Comparison of ENCODE assay signal across 8 mouse cellular contexts in the genomic region with DNA sequence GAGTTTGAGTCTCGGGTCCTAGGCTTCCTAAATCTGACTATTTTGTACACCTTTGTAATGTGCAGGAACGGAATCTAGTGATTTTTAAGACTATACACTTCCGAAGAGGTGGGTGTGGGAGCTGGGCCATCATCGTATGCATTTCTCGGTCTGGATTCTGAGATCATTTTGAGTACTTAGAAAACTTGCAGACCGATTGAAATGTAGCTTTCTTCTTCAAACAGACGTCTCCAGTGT. TPM values are rescaled to one million over a fixed set of nuclear protein-coding genes. Genes with fewer than 3 reads are reported as not detected.
A peak's percentile ranks its signal among the peaks of the same experiment; 100 is the strongest.
DNase-seq lines count a peak whose midpoint lies in the region; ATAC-seq and TF ChIP-seq lines count a peak whose summit lies in the region.

A gene (plus strand): TSS at position 138 of the 237 bp plus-strand sequence.

- no peak for TF ChIP-seq CTCF in heart, adult 2 months (IDR thresholded peaks at IDR 0.05)
- TF ChIP-seq CTCF in thymus, adult 2 months (IDR thresholded peaks at IDR 0.05; ENCODE audit: borderline replicate concordance, control insufficient read depth, extremely low read depth, insufficient read depth, low read length, poor library complexity): no peak

- TF ChIP-seq EP300 in heart, adult 2 months (IDR thresholded peaks at IDR 0.05; ENCODE audit: insufficient read depth, low read depth, low read length): no peak

- no peak for ATAC-seq in limb, embryonic 11.5 days (ENCODE audit: insufficient number of reproducible peaks, low FRiP score, low TSS enrichment, low read depth)
- ATAC-seq in stomach, embryonic 15.5 days (ENCODE audit: insufficient read depth, low FRiP score, low read depth): no peak

- peaks cover 7% of the 10 kb centered on the region for H3K4me1 ChIP-seq in heart, adult 2 months (ENCODE audit: control insufficient read depth, insufficient read depth, low read length)
- H3K4me1 ChIP-seq in thymus, adult 2 months (replicated peaks; ENCODE audit: control insufficient read depth, insufficient read depth, low read length): no peaks in the 10 kb centered on the region
- H3K4me1 ChIP-seq in limb, embryonic 11.5 days (ENCODE audit: control insufficient read depth, insufficient read depth, low read length): 0 out of 2 replicates have a peak, but pooled peaks cover 5% of the 10 kb centered on the region
- H3K4me1 ChIP-seq in stomach, embryonic 15.5 days: peaks cover 15% of the 10 kb centered on the region; the same call in 1 of the 2 replicates

- no peak for TF ChIP-seq POLR2A in heart, adult 2 months (IDR thresholded peaks at IDR 0.05; ENCODE audit: insufficient read depth, low read depth, low read length)
- no peak for TF ChIP-seq POLR2A in thymus, adult 2 months (IDR thresholded peaks at IDR 0.05; ENCODE audit: control insufficient read depth, extremely low read depth, insufficient read depth, low read length, poor library complexity)

- intact Hi-C loops in heart, adult 2 months (cut with DNase I): loop anchor here (2.0 kb wide), 1 partner anchor 28 kb away; no protein-coding TSS in a partner anchor
- intact Hi-C loops in heart, postnatal 10 days (cut with DNase I): loop anchor here (5.0 kb wide), 1 partner anchor 165 kb away; no protein-coding TSS in a partner anchor

- no peaks in the 10 kb centered on the region for H3K9me3 ChIP-seq in limb, embryonic 11.5 days (ENCODE audit: control insufficient read depth, low read length)
- H3K9me3 ChIP-seq in stomach, embryonic 15.5 days: no peaks in the 10 kb centered on the region

- H3K36me3 ChIP-seq in heart, adult 2 months (ENCODE audit: control insufficient read depth, insufficient read depth, low read length): peaks cover 25% of the 10 kb centered on the region
- no peaks in the 10 kb centered on the region for H3K36me3 ChIP-seq in thymus, adult 2 months (ENCODE audit: control insufficient read depth, insufficient read depth, low read length)
- no peaks in the 10 kb centered on the region for H3K36me3 ChIP-seq in limb, embryonic 11.5 days (ENCODE audit: control insufficient read depth, insufficient read depth, low read length)
- no peaks in the 10 kb centered on the region for H3K36me3 ChIP-seq in stomach, embryonic 15.5 days

- peak within 1 kb of the TSS; percentile 69 for H3K4me2 ChIP-seq in limb, embryonic 11.5 days (ENCODE audit: low read depth, severe bottlenecking)
- peak within 1 kb of the TSS; percentile 64 for H3K4me2 ChIP-seq in stomach, embryonic 15.5 days

- no peaks in the 10 kb centered on the region for H3K27me3 ChIP-seq in heart, adult 2 months (ENCODE audit: control insufficient read depth, insufficient read depth, low read length)
- H3K27me3 ChIP-seq in thymus, adult 2 months (ENCODE audit: control insufficient read depth, insufficient read depth, low read length): no peaks in the 10 kb centered on the region
- no peaks in the 10 kb centered on the region for H3K27me3 ChIP-seq in limb, embryonic 11.5 days (ENCODE audit: control insufficient read depth, insufficient read depth, low read length)
- H3K27me3 ChIP-seq in stomach, embryonic 15.5 days (replicated peaks): no peaks in the 10 kb centered on the region

- H3K4me3 ChIP-seq in heart, adult 2 months: peak within 1 kb of the TSS; percentile 94
- H3K4me3 ChIP-seq in thymus, adult 2 months (ENCODE audit: control insufficient read depth, insufficient read depth, low read length): peak within 1 kb of the TSS; percentile 87
- H3K4me3 ChIP-seq in limb, embryonic 11.5 days (ENCODE audit: low read depth, low read length): peak within 1 kb of the TSS; percentile 92
- H3K4me3 ChIP-seq in stomach, embryonic 15.5 days (replicated peaks): peak within 1 kb of the TSS; percentile 78

- peak within 1 kb of the TSS; percentile 99 for H3K9ac ChIP-seq in heart, adult 2 months (ENCODE audit: low read depth, low read length)
- H3K9ac ChIP-seq in limb, embryonic 11.5 days (ENCODE audit: low read length): peak within 1 kb of the TSS; percentile 95
- peak within 1 kb of the TSS; percentile 96 for H3K9ac ChIP-seq in stomach, embryonic 15.5 days

- 2% methylated on average over 7 of the region's 7 CpGs for WGBS in heart, adult 2 months
- 0% methylated on average over 7 of the region's 7 CpGs for WGBS in thymus, adult 2 months
- WGBS in limb, embryonic 11.5 days: under 1% methylated on average over 7 of the region's 7 CpGs
- 2% methylated on average over 7 of the region's 7 CpGs for WGBS in stomach, embryonic 15.5 days

- DNase-seq in heart, adult 2 months: no peak
- no peak for DNase-seq in heart, postnatal 10 days
- no peak for DNase-seq in thymus, adult 2 months
- no peak for DNase-seq in thymus, adult 18-20 months
- DNase-seq in limb, embryonic 11.5 days (ENCODE audit: low spot score): no peak
- DNase-seq in ovary, postnatal 36 days (ENCODE audit: low spot score): no peak
- DNase-seq in right cerebral cortex, postnatal 25 days: no peak

- peaks cover 4% of the 10 kb centered on the region for H3K79me2 ChIP-seq in heart, adult 2 months (replicated peaks; ENCODE audit: control insufficient read depth, insufficient read depth, low read length)

- H3K27ac ChIP-seq in heart, adult 2 months: peak within 1 kb of the TSS; percentile 98
- H3K27ac ChIP-seq in thymus, adult 2 months (ENCODE audit: control insufficient read depth, insufficient read depth, low read length): peak within 1 kb of the TSS; percentile 78
- H3K27ac ChIP-seq in limb, embryonic 11.5 days (replicated peaks; ENCODE audit: low read depth, low read length): peak within 1 kb of the TSS; percentile 98
- peak within 1 kb of the TSS; percentile 100 for H3K27ac ChIP-seq in stomach, embryonic 15.5 days

RNA-seq across cellular contexts. Expression of the gene that starts here (rescaled TPM):
- total RNA-seq in heart, adult 2 months (2021): under 1 TPM; 0.57 to 0.89 TPM
- polyA plus RNA-seq in heart, adult 2 months (2012; rRNA removed): 0.61 and 1.1 TPM in 2 replicates
- total RNA-seq in heart, postnatal 10 days (2021): 1 to 10 TPM in 1 of 2 experiments, under 1 TPM in 1; 0.86 to 1.5 TPM
- polyA plus RNA-seq in thymus, adult 2 months (2012; rRNA removed): 1.2 and 2.6 TPM in 2 replicates
- 4.9 and 8.8 TPM in 2 replicates for polyA plus RNA-seq in limb, embryonic 11.5 days (2014; fragmentation: Nextera tagmentation; extraction: Ambion mirVana)
- 7.1 and 7.5 TPM in 2 replicates for polyA plus RNA-seq in stomach, embryonic 15.5 days (2015; fragmentation: Nextera tagmentation; extraction: Ambion mirVana)
